Mouse (Mus musculus): Measurements from ENCODE around the gene Gm20683. TPM values are rescaled to one million over a fixed set of nuclear protein-coding genes. Genes with fewer than 3 reads are reported as not detected.
"Not testable (repeated sequence)": the region's sequence is repeated elsewhere in the genome, so short reads cannot be mapped to it uniquely, and the experiment has no call there.

The Gm20683 gene
- total RNA-seq, 2 experiments from 2014 or later: 9.5 to 13.3 TPM

- no peak for DNase-seq
These were observed 13.9 kb downstream of the Gm20683 start for GRCm38 (mm10) chr17:25827546-25828222.

GRCm38 (mm10) chr17:25827011-25827410, 14.6 kb downstream of the Gm20683 start:
- no peak for DNase-seq

- DNase-seq: no peak
These were observed 15.5 kb downstream of the Gm20683 start for GRCm38 (mm10) chr17:25825984-25826570.

DNA sequence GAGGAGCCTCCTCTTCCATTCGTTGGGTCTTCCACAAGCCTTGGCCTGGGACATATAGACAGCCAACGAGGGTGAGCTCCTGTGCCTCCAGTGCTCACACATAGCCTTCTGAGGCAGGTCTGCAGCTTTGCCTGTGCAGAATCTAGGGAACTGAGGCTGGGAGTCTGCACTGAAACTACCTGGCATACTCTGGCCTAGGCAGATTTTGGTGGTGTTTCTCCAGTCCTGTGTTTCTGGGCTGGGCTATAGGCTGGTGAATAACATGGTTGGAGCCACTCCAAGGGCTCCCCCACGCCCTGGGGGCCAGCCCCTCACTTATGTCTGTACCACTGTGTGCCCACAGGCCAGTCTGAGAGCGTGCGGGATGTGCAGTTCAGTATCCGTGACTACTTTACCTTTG, 16.3 kb downstream of the Gm20683 start:
- DNase-seq: no peak

- no peak for DNase-seq
These were observed 17.0 kb downstream of the Gm20683 start for GRCm38 (mm10) chr17:25824362-25825142.

GRCm38 (mm10) chr17:25823452-25823851, 18.1 kb downstream of the Gm20683 start, which contains the start of gene Wdr24:
Wdr24 (plus strand) TSS chr17:25823627.
- DNase-seq: peak; percentile 67 to 75

GRCm38 (mm10) chr17:25818851-25819780, 22.4 kb downstream of the Gm20683 start:
- DNase-seq: no peak

GRCm38 (mm10) chr17:25817662-25818061, 23.9 kb downstream of the Gm20683 start:
- DNase-seq: peak; percentile 37 to 74

- DNase-seq: peak; percentile 92 to 94
These were observed 28.1 kb downstream of the Gm20683 start for GRCm38 (mm10) chr17:25813471-25813870.

DNA sequence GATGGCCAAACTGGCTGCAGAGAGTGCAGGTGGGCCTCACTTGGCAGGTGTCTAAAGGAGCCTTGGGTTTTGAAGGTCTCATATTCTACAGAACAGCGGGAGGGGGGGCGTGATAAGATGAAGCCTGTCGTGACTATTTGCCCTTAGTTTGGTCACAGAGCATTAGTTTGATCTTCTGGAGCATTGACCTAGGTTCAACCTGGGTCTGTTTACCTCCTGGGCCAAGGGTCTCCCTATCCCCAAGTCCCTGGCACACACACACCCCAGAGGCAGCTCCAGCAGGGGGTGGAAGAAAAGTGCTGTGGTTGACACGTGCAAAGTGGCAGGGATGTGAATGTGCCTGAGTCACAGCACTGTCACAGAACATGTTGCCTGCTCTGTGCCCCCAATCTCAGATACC, 30.7 kb downstream of the Gm20683 start:
- DNase-seq: no peak

- DNase-seq: no peak
These were observed 31.8 kb downstream of the Gm20683 start for GRCm38 (mm10) chr17:25809606-25810340.

DNA sequence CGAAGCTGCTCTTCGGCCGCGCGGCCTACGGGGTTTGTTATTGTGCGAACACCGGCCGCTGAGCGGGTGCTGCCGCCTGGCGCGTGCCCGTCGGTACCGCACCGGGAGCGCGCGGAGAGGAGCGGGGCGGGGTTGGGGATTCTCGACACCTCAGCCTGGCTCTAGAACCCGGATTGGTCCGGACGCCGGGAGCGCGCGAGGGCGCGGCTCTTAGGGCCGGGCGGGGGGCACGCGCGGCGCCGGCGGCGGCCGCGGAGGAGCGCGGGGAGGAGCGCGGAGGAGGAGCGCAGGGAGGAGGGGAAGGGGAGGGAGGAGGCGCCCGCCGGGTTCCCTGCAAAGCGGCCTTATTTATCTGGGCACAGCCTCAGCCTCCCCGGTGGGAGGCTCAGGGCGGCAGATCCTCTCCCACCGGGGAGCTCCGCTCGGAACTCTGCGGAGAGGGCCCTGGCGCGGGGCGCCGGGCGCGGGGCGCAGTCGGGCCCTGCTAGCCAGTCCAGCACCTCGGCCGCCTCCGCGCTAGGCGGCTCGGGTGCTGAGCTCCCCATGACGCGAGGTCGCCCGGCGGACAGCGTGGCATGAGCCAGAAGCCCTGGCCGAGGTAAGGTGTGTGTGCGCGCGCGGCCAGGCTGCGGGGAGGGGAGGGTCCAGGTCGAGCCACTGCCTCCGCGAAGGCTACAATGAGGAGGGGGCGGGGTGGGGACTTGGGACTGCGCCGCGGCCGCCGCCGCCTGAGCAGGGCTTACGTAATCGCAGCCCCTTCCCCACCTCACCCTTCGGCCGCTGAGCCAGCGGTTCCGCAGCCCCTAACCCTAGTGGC, 32.6 kb downstream of the Gm20683 start, which contains the start of gene Fbxl16:
TSS of gene Fbxl16 (plus strand) at position 297 of the 817 bp plus-strand sequence.
- peak; percentile 93 to 95 for DNase-seq

DNA sequence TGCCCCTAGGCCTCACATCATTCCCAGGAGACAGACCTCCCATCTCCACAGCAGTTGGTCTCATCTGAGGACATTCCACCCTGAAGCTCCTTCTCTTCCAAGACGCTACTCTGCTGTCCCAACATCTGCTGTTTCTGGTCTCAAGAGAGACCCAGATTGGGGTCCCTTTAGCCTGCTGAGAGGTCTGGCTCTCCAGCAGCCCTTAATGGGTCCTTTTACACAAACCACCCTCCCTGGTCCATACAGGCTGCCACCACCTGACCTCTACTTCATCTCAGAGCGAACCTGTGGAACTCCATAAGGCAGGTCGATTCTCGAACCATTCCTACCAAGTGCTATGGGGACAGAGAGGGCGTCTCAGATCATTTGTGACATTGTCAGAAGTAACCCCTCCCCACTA, 33.5 kb downstream of the Gm20683 start:
- no peak for DNase-seq

DNA sequence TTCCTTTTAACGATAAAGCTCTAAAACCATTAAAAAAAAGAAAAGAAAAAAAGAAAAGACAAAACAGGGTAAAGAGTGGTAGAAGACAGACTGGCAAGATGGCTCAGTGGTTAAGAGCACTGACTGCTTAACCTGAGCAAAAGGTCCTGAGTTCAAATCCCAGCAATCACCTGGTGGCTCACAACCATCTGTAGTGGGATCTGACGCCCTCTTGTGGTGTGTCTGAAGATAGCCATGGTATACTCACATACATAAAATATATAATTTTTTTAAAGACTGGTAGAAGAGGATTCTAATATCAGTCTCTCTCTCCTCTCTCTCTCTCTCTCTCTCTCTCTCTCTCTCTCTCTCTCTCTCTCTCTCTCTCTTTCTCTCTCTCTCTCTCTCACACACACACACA, 34.1 kb downstream of the Gm20683 start:
- DNase-seq: not testable (repeated sequence)

DNA sequence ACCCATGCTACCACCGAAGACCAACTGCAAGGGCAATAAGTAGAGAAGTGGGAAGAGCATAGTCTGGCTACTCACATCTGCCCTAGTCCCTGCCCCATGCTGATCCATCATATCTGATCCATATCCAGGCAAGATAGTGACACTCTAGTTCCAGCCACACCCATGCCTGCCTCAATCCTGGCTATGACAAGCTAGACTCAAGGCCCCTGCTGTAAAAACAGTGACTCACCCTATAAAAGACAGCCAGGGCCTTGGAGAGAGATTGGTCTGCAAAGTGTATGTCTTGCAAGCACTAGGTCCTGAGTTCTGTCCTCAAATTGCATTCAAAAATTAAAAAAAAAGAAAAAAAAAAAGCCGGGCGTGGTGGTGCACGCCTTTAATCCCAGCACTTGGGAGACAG, 35.1 kb downstream of the Gm20683 start:
- peak; percentile 64 to 70 for DNase-seq

GRCm38 (mm10) chr17:25802825-25803517, 38.6 kb downstream of the Gm20683 start:
- DNase-seq: peak; percentile 91

DNA sequence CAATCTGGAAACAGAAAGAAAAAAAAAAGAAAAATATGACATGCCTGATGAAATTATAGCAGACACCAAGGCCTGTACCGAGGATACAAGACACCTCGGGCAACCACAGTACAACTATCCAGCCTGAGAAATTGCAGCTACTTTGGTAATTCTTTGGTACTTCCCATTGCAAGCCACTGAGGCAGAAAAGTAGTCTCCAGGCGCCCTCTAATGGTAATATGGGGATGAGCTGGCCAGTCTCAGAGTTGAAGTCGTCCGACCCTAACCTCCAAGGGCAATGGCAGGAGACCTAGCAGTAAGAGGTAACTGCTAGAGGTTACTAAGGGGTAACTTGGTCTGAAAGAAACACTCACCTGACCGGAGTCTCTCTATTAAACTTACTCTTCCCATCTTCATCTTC, 40.5 kb downstream of the Gm20683 start:
- DNase-seq: peak; percentile 64 to 71

- DNase-seq: peak; percentile 93 to 97
These were observed 44.6 kb downstream of the Gm20683 start, which contains the start of gene Metrn for GRCm38 (mm10) chr17:25796951-25797369. Metrn (minus strand) TSS chr17:25797136.

GRCm38 (mm10) chr17:25796211-25796771, 45.3 kb downstream of the Gm20683 start:
- peak; percentile 71 to 75 for DNase-seq
